Mouse (Mus musculus) midbrain, embryonic 16.5 days (tissue): Measurements from ENCODE around the gene Il27ra. TPM values are rescaled to one million over a fixed set of nuclear protein-coding genes. Genes with fewer than 3 reads are reported as not detected.

ENCODE experiments used
- ATAC-seq: fragments of 200-750 bp; cut with Nextera tagmentation; 2 replicates; pipeline ENCODE4 v1.8.0; 2017; ENCODE audit warnings: moderate TSS enrichment
- H3K27ac ChIP-seq: fragments of 300-500 bp; sonication (generic); 2 replicates; pipeline ENCODE4 v1.5.1; 2014; ENCODE audit warnings: mild to moderate bottlenecking, low read length, mixed read lengths
- H3K27me3 ChIP-seq: fragments of 300-500 bp; sonication (generic); 2 replicates; pipeline ENCODE4 v1.6.1; 2014; ENCODE audit warnings: low read depth, low read length, mixed read lengths; ENCODE audit not compliant: control insufficient read depth, insufficient read depth
- H3K36me3 ChIP-seq: fragments of 300-500 bp; sonication (generic); 2 replicates; pipeline ENCODE4 v1.6.1; 2014; ENCODE audit warnings: mild to moderate bottlenecking, low read length, moderate library complexity, mixed read lengths; ENCODE audit not compliant: control insufficient read depth, insufficient read depth
- H3K4me1 ChIP-seq: fragments of 300-500 bp; sonication (generic); 2 replicates; pipeline ENCODE4 v1.6.1; 2014; ENCODE audit warnings: mild to moderate bottlenecking, low read length, mixed read lengths; ENCODE audit not compliant: control insufficient read depth, insufficient read depth
- H3K4me2 ChIP-seq: fragments of 300-500 bp; sonication (generic); 2 replicates; pipeline ENCODE4 v1.6.1; 2014; ENCODE audit warnings: mild to moderate bottlenecking, low read length, mixed read lengths
- H3K4me3 ChIP-seq: fragments of 300-500 bp; sonication (generic); 2 replicates; pipeline ENCODE4 v1.5.1; 2014; ENCODE audit warnings: low read depth, mild to moderate bottlenecking, low read length, moderate library complexity, mixed read lengths
- H3K9ac ChIP-seq: fragments of 300-500 bp; sonication (generic); 2 replicates; pipeline ENCODE4 v1.6.1; 2014; ENCODE audit warnings: low read depth, low read length, mixed read lengths
- H3K9me3 ChIP-seq: fragments of 300-500 bp; sonication (generic); replicated peaks from 2 replicates; pipeline ENCODE4 v1.6.1; 2014; ENCODE audit warnings: mild to moderate bottlenecking, low read length, mixed read lengths; ENCODE audit not compliant: control insufficient read depth, poor library complexity, severe bottlenecking
- WGBS: fragments of 180-500 bp; shearing (Covaris S2); extraction: QIAGEN DNeasy Blood & Tissue Kit; methylation state at CpG from one replicate; pipeline ENCODE4 v1.1.7; 2014; 5-methylcytosine and 5-hydroxymethylcytosine counted together
- polyA plus RNA-seq: library from polyadenylated mRNA; unstranded; fragments of >200 nt; fragmentation: Nextera tagmentation; extraction: Ambion mirVana; gene quantifications from 2 replicates; pipeline ENCODE4 v1.2.1, GENCODE M21; 2015

The Il27ra gene
- polyA plus RNA-seq, 1 experiment from 2014 or later, result 0.26 TPM

- Histone ChIP-seq H3K9ac (no peak overlapping the region), H3K27ac (no peak overlapping the region), H3K4me3 (no peak overlapping the region), H3K27me3 (no peaks in the 10 kb centered on the region), H3K36me3 (no peaks in the 10 kb centered on the region), H3K4me2 (no peak overlapping the region), H3K9me3 (no peaks in the 10 kb centered on the region), H3K4me1 (no peaks in the 10 kb centered on the region)
- ATAC-seq, result no peak
- 94% methylated on average over 2 of the region's 2 CpGs for WGBS
Measured at GRCm38 (mm10) chr8:84059226-84059625, 16.8 kb upstream of the Il27ra start.

GRCm38 (mm10) chr8:84057827-84058226 is 15.4 kb upstream of the Il27ra start:
- Histone ChIP-seq H3K27me3 (no peaks in the 10 kb centered on the region), H3K36me3 (no peaks in the 10 kb centered on the region), H3K27ac (no peak overlapping the region), H3K9ac (no peak overlapping the region), H3K4me1 (no peaks in the 10 kb centered on the region), H3K9me3 (no peaks in the 10 kb centered on the region), H3K4me2 (no peak overlapping the region), H3K4me3 (no peak overlapping the region)
- no peak for ATAC-seq
- WGBS, result 91% methylated on average over 1 of the region's 1 CpGs

GRCm38 (mm10) chr8:84053229-84053628 is 10.8 kb upstream of the Il27ra start:
- ATAC-seq, result no peak
- Histone ChIP-seq H3K36me3 (no peaks in the 10 kb centered on the region), H3K27ac (no peak overlapping the region), H3K4me2 (no peak overlapping the region), H3K27me3 (no peaks in the 10 kb centered on the region), H3K4me1 (no peaks in the 10 kb centered on the region), H3K9me3 (no peaks in the 10 kb centered on the region), H3K9ac (no peak overlapping the region), H3K4me3 (no peak overlapping the region)
- 94% methylated on average over 5 of the region's 5 CpGs for WGBS

- no peak overlapping the region for H3K4me2 ChIP-seq
- H3K4me3 ChIP-seq, result no peak overlapping the region
- H3K27me3 ChIP-seq, result no peaks in the 10 kb centered on the region
- ATAC-seq, result no peak
- H3K9ac ChIP-seq, result no peak overlapping the region
- H3K27ac ChIP-seq, result no peak overlapping the region
- H3K4me1 ChIP-seq, result no peaks in the 10 kb centered on the region
- H3K9me3 ChIP-seq, result no peaks in the 10 kb centered on the region
- 64% methylated on average over 3 of the region's 3 CpGs for WGBS
- no peaks in the 10 kb centered on the region for H3K36me3 ChIP-seq
Measured at GRCm38 (mm10) chr8:84052746-84053145, 10.4 kb upstream of the Il27ra start.

- Histone ChIP-seq H3K9ac (no peak overlapping the region), H3K36me3 (no peaks in the 10 kb centered on the region), H3K4me3 (no peak overlapping the region), H3K4me2 (no peak overlapping the region), H3K9me3 (no peaks in the 10 kb centered on the region), H3K27me3 (peaks cover 20% of the 10 kb centered on the region), H3K27ac (no peak overlapping the region), H3K4me1 (peaks cover 3% of the 10 kb centered on the region; the same call in 1 of the 2 replicates)
- WGBS, result 84% methylated on average over 5 of the region's 5 CpGs
- ATAC-seq, result no peak
Measured at GRCm38 (mm10) chr8:84048171-84048570, 5.8 kb upstream of the Il27ra start.

GRCm38 (mm10) chr8:84046505-84046904 is 4.1 kb upstream of the Il27ra start:
- no peak overlapping the region for H3K27ac ChIP-seq
- WGBS, result 80% methylated on average over 3 of the region's 3 CpGs
- H3K4me1 ChIP-seq, result peaks cover 6% of the 10 kb centered on the region; the same call in 1 of the 2 replicates
- H3K9ac ChIP-seq, result no peak overlapping the region
- H3K4me2 ChIP-seq, result no peak overlapping the region
- no peak for ATAC-seq
- H3K4me3 ChIP-seq, result no peak overlapping the region
- H3K27me3 ChIP-seq, result peaks cover 35% of the 10 kb centered on the region
- H3K36me3 ChIP-seq, result no peaks in the 10 kb centered on the region
- no peaks in the 10 kb centered on the region for H3K9me3 ChIP-seq

GRCm38 (mm10) chr8:84044900-84045299 is 2.5 kb upstream of the Il27ra start, which contains the start of gene Rln3:
Gene Rln3 (minus strand): TSS chr8:84045000.
- Histone ChIP-seq H3K9me3 (no peaks in the 10 kb centered on the region), H3K36me3 (no peaks in the 10 kb centered on the region), H3K4me2 (no peak within 1 kb of the TSS), H3K4me3 (no peak within 1 kb of the TSS), H3K27ac (no peak within 1 kb of the TSS), H3K27me3 (peaks cover 42% of the 10 kb centered on the region), H3K9ac (peak within 1 kb of the TSS; percentile 30; the same call in 1 of the 2 replicates), H3K4me1 (peaks cover 6% of the 10 kb centered on the region; the same call in 1 of the 2 replicates)
- ATAC-seq, result no peak
- 7% methylated on average over 9 of the region's 9 CpGs for WGBS

GRCm38 (mm10) chr8:84044103-84044502 is 1.7 kb upstream of the Il27ra start:
- H3K4me2 ChIP-seq, result no peak overlapping the region
- H3K27me3 ChIP-seq, result peaks cover 42% of the 10 kb centered on the region

GRCm38 (mm10) chr8:84042948-84043342 is 556 bp upstream of the Il27ra start:
- ATAC-seq, result no peak
- H3K9ac ChIP-seq, result no peak overlapping the region
- H3K36me3 ChIP-seq, result no peaks in the 10 kb centered on the region
- no peak overlapping the region for H3K4me3 ChIP-seq
- H3K4me2 ChIP-seq, result no peak overlapping the region
- peaks cover 6% of the 10 kb centered on the region; the same call in 1 of the 2 replicates for H3K4me1 ChIP-seq
- no peaks in the 10 kb centered on the region for H3K9me3 ChIP-seq
- WGBS, result 35% methylated on average over 12 of the region's 12 CpGs
- no peak overlapping the region for H3K27ac ChIP-seq
- H3K27me3 ChIP-seq, result peaks cover 42% of the 10 kb centered on the region

More at GRCm38 (mm10) chr8:84044103-84044502, 1.7 kb upstream of the Il27ra start:
- Histone ChIP-seq H3K4me3 (no peak overlapping the region), H3K27ac (no peak overlapping the region), H3K9ac (no peak overlapping the region), H3K9me3 (no peaks in the 10 kb centered on the region), H3K4me1 (peaks cover 6% of the 10 kb centered on the region; the same call in 1 of the 2 replicates), H3K36me3 (no peaks in the 10 kb centered on the region)
- no peak for ATAC-seq
- 8% methylated on average over 7 of the region's 7 CpGs for WGBS
